Mouse (Mus musculus) hindbrain, postnatal 0 days (tissue): Measurements from ENCODE around the gene Slc38a10. TPM values are rescaled to one million over a fixed set of nuclear protein-coding genes. Genes with fewer than 3 reads are reported as not detected.

Experiments used
- ATAC-seq: fragments of 200-750 bp; cut with Nextera tagmentation; 2 replicates; pipeline ENCODE4 v1.8.0; 2017; ENCODE audit warnings: mild to moderate bottlenecking, moderate TSS enrichment, moderate library complexity
- DNase-seq: peaks from one replicate; pipeline ENCODE4 v3.0.0-alpha.2; 2015; ENCODE audit warnings: low spot score
- H3K27ac ChIP-seq: fragments of 300-500 bp; sonication (generic); 2 replicates; pipeline ENCODE4 v1.5.1; 2014; ENCODE audit warnings: mild to moderate bottlenecking
- H3K27me3 ChIP-seq: fragments of 300-500 bp; sonication (generic); 2 replicates; pipeline ENCODE4 v1.6.1; 2014; ENCODE audit warnings: low read length, mixed read lengths; ENCODE audit not compliant: insufficient read depth
- H3K36me3 ChIP-seq: fragments of 300-500 bp; sonication (generic); 2 replicates; pipeline ENCODE4 v1.6.1; 2014; ENCODE audit warnings: low read length, mixed read lengths; ENCODE audit not compliant: insufficient read depth
- H3K4me1 ChIP-seq: fragments of 300-500 bp; sonication (generic); 2 replicates; pipeline ENCODE4 v1.6.1; 2014; ENCODE audit warnings: antibody characterized with exemption, low read length, mixed read lengths; ENCODE audit not compliant: insufficient read depth
- H3K4me2 ChIP-seq: fragments of 300-500 bp; sonication (generic); 2 replicates; pipeline ENCODE4 v1.6.1; 2014; ENCODE audit warnings: low read depth, mild to moderate bottlenecking, low read length, moderate library complexity, mixed read lengths
- H3K4me3 ChIP-seq: fragments of 300-500 bp; sonication (generic); 2 replicates; pipeline ENCODE4 v1.5.1; 2014; ENCODE audit warnings: low read length
- H3K9ac ChIP-seq: fragments of 300-500 bp; sonication (generic); replicated peaks from 2 replicates; pipeline ENCODE4 v1.6.1; 2014; ENCODE audit warnings: mild to moderate bottlenecking, low read length, moderate library complexity, mixed read lengths
- H3K9me3 ChIP-seq: fragments of 300-500 bp; sonication (generic); 2 replicates; pipeline ENCODE4 v1.6.1; 2016; ENCODE audit warnings: low read length, mixed read lengths
- CTCF ChIP-seq: IDR thresholded peaks from 2 replicates; pipeline ENCODE4 v1.5.1; 2016; ENCODE audit warnings: antibody characterized with exemption, control low read depth, low read depth
- WGBS: fragments of 180-500 bp; shearing (Covaris S2); extraction: QIAGEN DNeasy Blood & Tissue Kit; methylation state at CpG from one replicate; pipeline ENCODE4 v1.1.7; 2014; 5-methylcytosine and 5-hydroxymethylcytosine counted together
- microRNA-seq, 2 experiments: library from miRNA; unstranded; fragments of <30 nt; microRNA quantifications; one replicate each; pipeline ENCODE4; 2016
- polyA plus RNA-seq: library from polyadenylated mRNA; unstranded; fragments of >200 nt; fragmentation: Nextera tagmentation; extraction: Ambion mirVana; gene quantifications from 2 replicates; pipeline ENCODE4 v1.2.1, GENCODE M21; 2015
- total RNA-seq: library from RNA; depleted of rRNA; stranded (reverse); fragments of >200 nt; gene quantifications from 2 replicates; pipeline ENCODE4 v1.2.3, GENCODE M21; 2014; rRNA removed

The Slc38a10 gene
- total and polyA plus RNA-seq, 2 experiments from 2014 or later, result 101 to 178 TPM

DNA sequence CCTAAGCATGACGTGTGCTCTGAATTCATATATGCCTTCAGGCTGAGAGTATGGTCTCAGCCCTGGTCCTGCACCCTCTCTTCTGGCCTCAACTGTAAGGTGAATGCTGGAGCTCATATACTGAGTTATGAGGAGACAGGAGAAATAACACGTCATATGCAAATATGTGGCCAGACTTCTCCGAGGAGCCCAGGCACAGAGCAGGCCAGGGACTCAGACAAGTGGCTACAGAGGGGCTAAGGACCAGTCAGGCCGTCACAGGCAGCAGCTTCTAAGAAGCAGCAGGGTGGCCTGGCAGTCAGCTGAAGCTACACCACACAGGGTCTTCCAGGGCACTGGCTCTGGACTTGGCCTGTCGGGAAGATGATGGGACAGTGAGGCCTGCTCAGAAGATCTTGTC lies 87.8 kb downstream of the Slc38a10 start:
- H3K9ac ChIP-seq, result no peak overlapping the region
- H3K4me2 ChIP-seq, result no peak overlapping the region
- ATAC-seq (no peak), DNase-seq (no peak)
- H3K27ac ChIP-seq, result no peak overlapping the region
- no peaks in the 10 kb centered on the region for H3K9me3 ChIP-seq
- H3K4me3 ChIP-seq, result no peak overlapping the region
- 0 out of 2 replicates have a peak, but pooled peaks cover 4% of the 10 kb centered on the region for H3K4me1 ChIP-seq
- H3K27me3 ChIP-seq, result no peaks in the 10 kb centered on the region
- peaks cover 17% of the 10 kb centered on the region; the same call in 1 of the 2 replicates for H3K36me3 ChIP-seq
- no peak for TF ChIP-seq CTCF
- 75% methylated on average over 5 of the region's 5 CpGs for WGBS

DNA sequence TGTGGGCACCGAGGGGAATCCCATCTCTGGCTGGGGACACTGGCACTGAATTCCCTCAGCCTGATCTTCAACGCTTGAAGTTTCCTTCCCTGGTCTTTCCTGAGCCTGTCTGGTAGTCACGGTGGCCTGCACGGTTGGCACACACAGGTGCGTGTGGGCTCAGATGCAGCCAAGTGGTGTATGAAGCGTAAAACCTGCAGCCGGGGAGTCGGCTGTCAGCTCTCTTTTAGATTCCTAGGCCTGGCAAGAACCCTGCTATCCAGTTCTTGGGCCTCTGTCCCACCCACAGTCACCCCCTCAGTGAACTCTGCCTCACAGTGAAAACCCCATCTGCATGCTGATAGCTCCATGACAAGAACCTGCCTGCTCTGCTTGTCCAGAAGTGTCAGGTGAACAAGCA lies 90.5 kb downstream of the Slc38a10 start:
- no peak for DNase-seq
- Histone ChIP-seq H3K9ac (no peak overlapping the region), H3K27ac (no peak overlapping the region; the same call in 1 of the 2 replicates), H3K4me3 (no peak overlapping the region), H3K36me3 (peaks cover 7% of the 10 kb centered on the region; the same call in 1 of the 2 replicates), H3K4me2 (no peak overlapping the region), H3K27me3 (no peaks in the 10 kb centered on the region), H3K4me1 (0 out of 2 replicates have a peak, but pooled peaks cover 4% of the 10 kb centered on the region), H3K9me3 (no peaks in the 10 kb centered on the region)
- ATAC-seq, result no peak
- 60% methylated on average over 8 of the region's 8 CpGs for WGBS
- TF ChIP-seq CTCF, result no peak

DNA sequence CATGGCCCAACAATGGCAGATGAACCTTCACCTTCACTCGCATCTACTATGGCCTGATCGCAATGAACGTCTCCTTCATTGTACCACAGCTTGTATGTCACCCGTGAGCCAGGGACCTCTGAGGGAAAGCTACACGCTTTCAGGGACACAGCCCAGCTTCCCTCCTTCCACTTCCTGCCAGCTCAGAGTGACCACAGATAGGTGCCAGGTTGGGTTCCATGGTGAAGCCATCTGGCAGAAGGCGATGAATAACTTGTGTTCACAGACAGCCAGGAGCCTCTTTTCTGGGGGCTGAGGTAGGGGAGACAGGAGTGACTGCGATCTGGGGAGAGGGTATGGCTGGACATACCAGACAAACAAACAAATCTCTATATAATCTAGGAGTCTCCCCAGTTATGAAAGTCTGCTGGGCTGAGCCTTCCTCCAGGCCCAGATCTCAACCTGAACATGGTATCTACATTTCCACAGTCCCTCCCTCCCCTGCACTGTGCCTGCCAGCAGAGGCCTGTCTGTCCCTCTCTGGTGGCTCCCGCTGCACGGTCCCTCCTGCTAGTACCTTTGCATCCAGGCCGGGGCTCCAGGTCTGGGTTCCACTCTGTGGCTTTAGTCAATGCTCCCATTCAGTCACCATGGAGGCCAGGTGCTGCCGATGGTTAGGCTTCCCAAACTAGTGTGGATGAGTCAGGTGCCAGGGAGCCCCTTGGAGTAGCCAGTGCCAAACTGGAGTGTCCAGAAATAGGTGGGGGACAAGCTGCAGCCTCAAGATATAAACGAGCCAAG lies 95.0 kb downstream of the Slc38a10 start:
- DNase-seq, result no peak

More for the DNA sequence above, 95.0 kb downstream of the Slc38a10 start:
- no peak for TF ChIP-seq CTCF
- Histone ChIP-seq H3K9me3 (no peaks in the 10 kb centered on the region), H3K4me1 (0 out of 2 replicates have a peak, but pooled peaks cover 4% of the 10 kb centered on the region), H3K27ac (no peak overlapping the region), H3K27me3 (no peaks in the 10 kb centered on the region), H3K4me2 (no peak overlapping the region), H3K4me3 (no peak overlapping the region), H3K36me3 (no peaks in the 10 kb centered on the region), H3K9ac (no peak overlapping the region)
- no peak for ATAC-seq
- WGBS, result 79% methylated on average over 12 of the region's 12 CpGs

Small RNA genes lying within 50 kb of the gene (microRNA-seq; reads per million reads assigned to microRNA genes)
- gene Gm25948, result 0 reads per million in 2 experiments

Other genes with a start within 250 kb of the Slc38a10 start
- 102 and 117 TPM in 2 replicates for gene Chmp6, start 237.9 kb downstream of the Slc38a10 start, total RNA-seq
- 115 and 118 TPM in 2 replicates for gene Chmp6, start 237.9 kb downstream of the Slc38a10 start, polyA plus RNA-seq
- 45.9 and 62.4 TPM in 2 replicates for gene Baiap2, start 208.6 kb downstream of the Slc38a10 start, total RNA-seq
- 30.8 and 31.5 TPM in 2 replicates for gene Baiap2, start 208.6 kb downstream of the Slc38a10 start, polyA plus RNA-seq
- 161 and 184 TPM in 2 replicates for gene Aatk, start 104.2 kb downstream of the Slc38a10 start, total RNA-seq
- gene Aatk, start 104.2 kb downstream of the Slc38a10 start, polyA plus RNA-seq, result 33.3 and 35.5 TPM in 2 replicates
- gene Cep131, start 64.5 kb downstream of the Slc38a10 start, total RNA-seq, result 18.5 and 18.7 TPM in 2 replicates
- gene Cep131, start 64.5 kb downstream of the Slc38a10 start, polyA plus RNA-seq, result 23.3 and 26.4 TPM in 2 replicates
- 30.6 and 31.6 TPM in 2 replicates for gene Tepsin, start 52.6 kb downstream of the Slc38a10 start, total RNA-seq
- gene Tepsin, start 52.6 kb downstream of the Slc38a10 start, polyA plus RNA-seq, result 13.8 and 14.8 TPM in 2 replicates
- gene Ndufaf8, start 52.4 kb downstream of the Slc38a10 start, total RNA-seq, result 56.1 and 82.6 TPM in 2 replicates
- gene Ndufaf8, start 52.4 kb downstream of the Slc38a10 start, polyA plus RNA-seq, result 62.7 and 70.2 TPM in 2 replicates
- gene Bahcc1, start 81.6 kb upstream of the Slc38a10 start, total RNA-seq, result 31.1 and 43.1 TPM in 2 replicates
- gene Bahcc1, start 81.6 kb upstream of the Slc38a10 start, polyA plus RNA-seq, result 8.8 and 9.1 TPM in 2 replicates
- gene Actg1, start 197.2 kb upstream of the Slc38a10 start, total RNA-seq, result 2,410 and 2,568 TPM in 2 replicates
- gene Actg1, start 197.2 kb upstream of the Slc38a10 start, polyA plus RNA-seq, result 3,348 and 3,639 TPM in 2 replicates
- gene Fscn2, start 210.2 kb upstream of the Slc38a10 start, total RNA-seq, result 3.0 and 9.0 TPM in 2 replicates
- gene Fscn2, start 210.2 kb upstream of the Slc38a10 start, polyA plus RNA-seq, result 1.5 and 1.9 TPM in 2 replicates
- 175 and 178 TPM in 2 replicates for gene Faap100, start 227.4 kb upstream of the Slc38a10 start, total RNA-seq
- 74.6 and 76.4 TPM in 2 replicates for gene Faap100, start 227.4 kb upstream of the Slc38a10 start, polyA plus RNA-seq